Mouse (Mus musculus): ENCODE measurements around the gene Ralgps1.

GRCm38 (mm10) chr2:33268384-33269131 lies 102.7 kb downstream of the Ralgps1 start:
- TF ChIP-seq CTCF (IDR thresholded peaks at IDR 0.05; ENCODE audit: borderline replicate concordance, insufficient read depth, low read depth, low read length), result no peak
- TF ChIP-seq POLR2A (IDR thresholded peaks at IDR 0.05; ENCODE audit: borderline replicate concordance, insufficient read depth, low read length), result no peak

Measured in cerebellum, adult 2 months (tissue).